Mouse (Mus musculus): ENCODE results near the gene Gmppa.

Gene Gmppa

GRCm38 (mm10) chr1:75423780-75424390, 11.8 kb upstream of the Gmppa start:
- DNase-seq (ENCODE audit: low read depth, low spot score) = no peak

GRCm38 (mm10) chr1:75425796-75426471, 9.8 kb upstream of the Gmppa start:
- DNase-seq (ENCODE audit: low read depth, low spot score) = peak; percentile 61

GRCm38 (mm10) chr1:75438782-75439181, 3.1 kb downstream of the Gmppa start:
- DNase-seq (ENCODE audit: low read depth, low spot score) = no peak

GRCm38 (mm10) chr1:75440661-75441060, 4.9 kb downstream of the Gmppa start:
- no peak for DNase-seq (ENCODE audit: low read depth, low spot score)

- no peak for DNase-seq (ENCODE audit: low read depth, low spot score)
Measured at GRCm38 (mm10) chr1:75441471-75441996, 5.8 kb downstream of the Gmppa start.

GRCm38 (mm10) chr1:75442171-75442570, 6.4 kb downstream of the Gmppa start:
- no peak for DNase-seq (ENCODE audit: low read depth, low spot score)

GRCm38 (mm10) chr1:75442811-75443210, 7.1 kb downstream of the Gmppa start:
- no peak for DNase-seq (ENCODE audit: low read depth, low spot score)

- DNase-seq (ENCODE audit: low read depth, low spot score) = no peak
Measured at GRCm38 (mm10) chr1:75443247-75444024, 7.7 kb downstream of the Gmppa start.

- DNase-seq (ENCODE audit: low read depth, low spot score) = no peak
Measured at GRCm38 (mm10) chr1:75444208-75444607, 8.5 kb downstream of the Gmppa start.

- DNase-seq (ENCODE audit: low read depth, low spot score) = no peak
Measured at GRCm38 (mm10) chr1:75445141-75445701, 9.5 kb downstream of the Gmppa start.

GRCm38 (mm10) chr1:75445751-75446611, 10.3 kb downstream of the Gmppa start:
- no peak for DNase-seq (ENCODE audit: low read depth, low spot score)

- DNase-seq (ENCODE audit: low read depth, low spot score) = no peak
Measured at GRCm38 (mm10) chr1:75446656-75447055, 10.9 kb downstream of the Gmppa start.

GRCm38 (mm10) chr1:75447265-75448051, 11.7 kb downstream of the Gmppa start:
- DNase-seq (ENCODE audit: low read depth, low spot score) = no peak

GRCm38 (mm10) chr1:75448052-75448431, 12.3 kb downstream of the Gmppa start:
- no peak for DNase-seq (ENCODE audit: low read depth, low spot score)

GRCm38 (mm10) chr1:75448937-75449336, 13.2 kb downstream of the Gmppa start:
- DNase-seq (ENCODE audit: low read depth, low spot score) = no peak

GRCm38 (mm10) chr1:75449377-75450135, 13.8 kb downstream of the Gmppa start:
- DNase-seq (ENCODE audit: low read depth, low spot score) = no peak

GRCm38 (mm10) chr1:75450314-75451005, 14.7 kb downstream of the Gmppa start, which contains the start of gene Asic4:
Asic4 (plus strand) TSS chr1:75450436.
- no peak for DNase-seq (ENCODE audit: low read depth, low spot score)

- DNase-seq (ENCODE audit: low read depth, low spot score) = no peak
Measured at GRCm38 (mm10) chr1:75451900-75452299, 16.2 kb downstream of the Gmppa start.

GRCm38 (mm10) chr1:75455433-75455832, 19.7 kb downstream of the Gmppa start:
- no peak for DNase-seq (ENCODE audit: low read depth, low spot score)

Data from WW6 (cell line).